Mouse (Mus musculus): ENCODE results near the gene Cyp2c68. TPM values are rescaled to one million over a fixed set of nuclear protein-coding genes. Genes with fewer than 3 reads are reported as not detected.

Gene Cyp2c68
- polyA plus RNA-seq (2017; shearing (Covaris generic)), result not detected

GRCm38 (mm10) chr19:39740920-39741319 is at the start of gene Cyp2c68:
Gene Cyp2c68, minus strand, starts transcription at chr19:39741054.

GRCm38 (mm10) chr19:39648938-39649337 is 91.9 kb downstream of the Cyp2c68 start, which contains the start of gene Cyp2c67:
Gene Cyp2c67, minus strand, starts transcription at chr19:39649051.

Other genes starting within 250 kb of the Cyp2c68 start
- gene Cyp2c39, start 230.2 kb downstream of the Cyp2c68 start, polyA plus RNA-seq (2017; shearing (Covaris generic)), result under 1 TPM in 1 of 2 experiments, not detected in 1; 0.14 TPM
- gene Cyp2c67, start 92.0 kb downstream of the Cyp2c68 start, polyA plus RNA-seq (2017; shearing (Covaris generic)), result not detected
- gene Cyp2c40, start 71.8 kb upstream of the Cyp2c68 start, polyA plus RNA-seq (2017; shearing (Covaris generic)), result under 1 TPM in 1 of 2 experiments, not detected in 1; 0.23 TPM
- not detected for gene Cyp2c69, start 145.7 kb upstream of the Cyp2c68 start, polyA plus RNA-seq (2017; shearing (Covaris generic))

All from inflammation-experienced regulatory T-cells (primary cell).